Mouse (Mus musculus): ENCODE measurements around the gene Olfr153.
"Not testable (repeated sequence)": the region's sequence is repeated elsewhere in the genome, so short reads cannot be mapped to it uniquely, and the experiment has no call there.

Olfr153 gene

DNA sequence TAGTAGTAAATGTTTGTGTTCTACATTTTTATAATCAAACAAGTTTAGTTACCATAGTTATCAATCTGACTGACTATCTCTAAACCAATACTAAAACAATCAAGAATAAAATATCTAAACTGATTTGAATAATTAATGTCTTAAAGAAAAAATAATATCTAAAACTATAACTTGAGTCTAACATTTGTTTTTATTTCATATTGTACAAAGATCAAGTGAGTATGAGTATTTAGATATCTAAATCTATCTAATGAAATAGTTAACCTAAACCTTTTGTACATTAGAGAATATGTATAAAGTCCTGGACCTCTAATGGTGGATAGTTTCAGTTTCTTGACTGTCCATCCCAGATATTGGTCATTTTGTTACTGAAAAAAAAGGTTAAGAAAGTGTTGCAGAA, at the start of gene Olfr153:
Olfr153 (plus strand) TSS at position 301 of the 400 bp plus-strand sequence.
- no peak for DNase-seq (ENCODE audit: low spot score in 2 of 2)

- no peak for DNase-seq (ENCODE audit: low spot score in 2 of 2)
Measured at GRCm38 (mm10) chr2:87482276-87482675, 49.3 kb upstream of the Olfr153 start.

- DNase-seq (ENCODE audit: low spot score in 2 of 2), result not testable (repeated sequence)
Measured at GRCm38 (mm10) chr2:87496993-87497392, 34.6 kb upstream of the Olfr153 start, which contains the start of gene Pramel7. Gene Pramel7 (minus strand): TSS chr2:87497093.

DNA sequence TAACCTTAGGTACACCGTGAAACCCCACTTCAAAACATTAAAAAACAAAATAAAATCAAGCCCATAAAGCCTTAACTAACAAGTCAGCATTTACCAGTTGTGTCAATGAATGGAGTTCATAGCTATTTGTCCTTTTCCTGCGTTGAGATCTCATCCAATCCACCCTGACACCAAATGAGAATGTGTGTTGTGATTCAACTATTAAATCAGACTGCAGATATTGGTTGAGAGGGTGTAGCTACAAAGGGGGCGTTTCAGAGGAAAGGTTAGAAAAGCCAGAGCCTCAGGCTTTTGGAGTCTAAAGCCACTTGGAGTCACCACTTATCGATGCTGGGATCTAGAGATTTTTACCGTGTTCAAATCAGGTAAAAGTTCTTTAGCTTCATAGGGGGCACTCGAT, 25.3 kb upstream of the Olfr153 start, which contains the start of gene Pramel6:
Pramel6 (plus strand) TSS at position 301 of the 400 bp plus-strand sequence.
- DNase-seq (ENCODE audit: low spot score in 2 of 2), result no peak

DNA sequence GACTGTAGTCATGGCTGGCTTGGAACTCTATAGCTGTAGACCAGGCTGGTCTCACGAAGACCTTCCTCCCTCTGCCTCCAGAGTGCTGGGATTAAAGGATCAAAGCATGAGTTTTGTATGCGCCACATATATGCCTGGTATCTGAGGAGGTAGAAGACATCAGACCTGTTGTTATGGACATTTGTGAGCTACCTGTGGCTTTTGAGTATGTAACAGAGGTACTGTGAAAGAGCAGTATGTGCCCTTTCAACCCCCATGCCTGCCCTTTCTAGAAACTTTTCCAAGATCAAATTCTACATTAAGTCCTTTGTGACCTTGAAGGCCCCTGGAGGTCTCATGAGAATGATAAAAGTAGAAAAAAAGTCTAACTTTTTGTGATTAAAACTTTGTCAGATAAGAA, 16.6 kb upstream of the Olfr153 start:
- no peak for DNase-seq (ENCODE audit: low spot score in 2 of 2)

- no peak for DNase-seq (ENCODE audit: low spot score in 2 of 2)
Measured at GRCm38 (mm10) chr2:87515457-87516060, 16.0 kb upstream of the Olfr153 start.

DNA sequence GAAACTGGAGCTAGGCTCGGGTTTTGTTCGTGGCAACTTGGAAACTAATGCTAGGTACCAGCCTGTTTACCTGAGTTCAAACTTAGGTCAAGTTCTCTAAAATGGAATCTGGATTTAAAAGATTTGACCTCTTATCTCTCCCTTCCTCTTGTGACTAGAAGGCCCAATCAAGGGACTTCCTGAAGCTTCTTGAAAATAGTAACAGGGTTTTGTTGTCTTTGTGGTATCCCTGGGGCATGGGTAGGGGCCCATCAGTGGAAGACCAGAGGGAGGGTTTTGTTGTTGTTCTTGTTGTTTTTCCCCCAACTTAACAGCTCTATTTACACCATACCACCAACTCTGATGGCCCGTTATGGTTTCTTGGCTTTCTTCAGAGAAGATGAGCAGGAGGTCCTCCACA, 15.0 kb upstream of the Olfr153 start:
- no peak for DNase-seq (ENCODE audit: low spot score in 2 of 2)

GRCm38 (mm10) chr2:87520651-87521050, 10.9 kb upstream of the Olfr153 start:
- DNase-seq (ENCODE audit: low spot score in 2 of 2), result no peak

GRCm38 (mm10) chr2:87525899-87526616, 5.5 kb upstream of the Olfr153 start:
- DNase-seq (ENCODE audit: low spot score in 2 of 2), result not testable (repeated sequence)

- no peak for DNase-seq (ENCODE audit: low spot score in 2 of 2)
Measured at GRCm38 (mm10) chr2:87534826-87535225, 3.2 kb downstream of the Olfr153 start.

DNA sequence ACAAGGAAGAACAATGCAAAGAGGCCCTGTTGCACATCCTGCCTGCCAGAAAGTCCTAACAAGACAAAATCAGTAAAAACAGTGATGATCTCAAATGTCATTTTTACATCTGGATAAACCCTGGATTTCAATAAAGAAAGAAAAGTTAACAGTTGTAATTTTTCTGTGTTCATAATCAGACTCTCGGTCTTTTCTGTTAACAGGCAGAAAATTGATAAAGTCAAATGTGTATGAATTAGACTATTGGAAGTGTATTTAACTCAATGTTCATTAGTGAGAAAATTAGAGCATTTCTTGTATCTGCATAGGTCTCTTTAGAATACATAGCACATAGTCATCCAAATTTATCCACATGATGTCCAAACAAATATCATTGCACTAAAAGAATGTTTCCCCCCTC, 13.8 kb downstream of the Olfr153 start, which contains the start of gene Olfr1128:
Olfr1128 (minus strand) TSS at position 101 of the 400 bp plus-strand sequence.
- no peak for DNase-seq (ENCODE audit: low spot score in 2 of 2)

DNA sequence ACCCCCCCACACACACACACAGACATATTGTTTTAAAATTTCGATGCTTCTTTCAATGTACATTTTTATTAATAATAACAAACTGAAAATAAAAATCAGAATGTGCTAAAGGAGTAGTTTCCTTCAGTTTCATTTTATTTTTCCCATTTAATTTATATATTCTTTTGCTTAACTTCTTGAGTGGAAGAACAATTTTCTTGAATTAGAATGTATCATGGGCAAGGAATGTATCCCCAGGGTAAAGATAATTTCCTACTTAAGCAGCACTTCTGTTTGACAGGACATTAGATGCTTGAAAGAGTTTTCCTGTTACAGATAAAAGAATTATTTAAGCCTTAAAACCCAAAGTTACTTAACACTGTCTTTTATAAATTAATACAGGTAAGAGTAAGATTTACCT, 42.0 kb downstream of the Olfr153 start, which contains the start of gene Olfr1129:
Olfr1129 (plus strand) TSS at position 301 of the 400 bp plus-strand sequence.
- not testable (repeated sequence) for DNase-seq (ENCODE audit: low spot score in 2 of 2)
